Mouse (Mus musculus) heart, adult 18-20 months (tissue): ENCODE results near the gene Plod3. TPM values are rescaled to one million over a fixed set of nuclear protein-coding genes. Genes with fewer than 3 reads are reported as not detected.

ENCODE experiments used
- DNase-seq, 2 experiments: peaks; one replicate each; pipeline ENCODE4 v3.0.0; 2021 to 2022; ENCODE audit warnings: mixed read lengths in 1 of 2
- total RNA-seq, 2 experiments: library from RNA; stranded (reverse); gene quantifications; 2 replicates each; pipeline ENCODE4 v1.2.3; 2021

Gene Plod3
- total RNA-seq, 2 experiments from 2014 or later: 33.2 to 35.8 TPM

DNA sequence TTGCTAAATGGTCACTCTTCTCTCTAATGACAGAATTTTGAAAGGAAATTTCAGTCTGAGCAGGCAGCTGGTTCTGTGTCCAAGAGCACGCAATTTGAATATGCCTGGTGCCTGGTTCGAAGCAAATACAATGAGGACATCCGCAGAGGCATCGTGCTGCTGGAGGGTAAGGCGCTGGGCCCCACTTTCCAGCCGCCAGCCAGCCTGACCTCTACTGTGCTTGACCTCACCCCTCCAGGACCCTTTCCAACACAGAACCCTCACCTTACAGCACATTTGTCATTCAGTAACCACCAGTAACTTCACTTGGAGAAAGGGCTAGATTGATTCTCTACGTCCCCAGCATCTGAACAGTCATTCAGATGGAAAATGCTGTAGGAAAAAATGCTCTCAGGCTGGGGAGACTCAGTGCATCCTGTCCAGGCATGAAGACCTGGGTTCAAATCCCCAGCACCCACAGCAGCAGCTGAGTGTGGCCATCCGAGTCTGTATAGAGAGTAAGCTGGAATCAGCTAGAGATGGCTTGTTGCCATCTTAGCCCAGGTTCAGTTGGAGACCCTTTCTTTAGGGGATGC is 23.8 kb upstream of the Plod3 start:
- no peak for DNase-seq

GRCm38 (mm10) chr5:136965210-136965609 is 21.6 kb upstream of the Plod3 start:
- peak in 1 of 2 experiments; percentile 35 for DNase-seq

DNA sequence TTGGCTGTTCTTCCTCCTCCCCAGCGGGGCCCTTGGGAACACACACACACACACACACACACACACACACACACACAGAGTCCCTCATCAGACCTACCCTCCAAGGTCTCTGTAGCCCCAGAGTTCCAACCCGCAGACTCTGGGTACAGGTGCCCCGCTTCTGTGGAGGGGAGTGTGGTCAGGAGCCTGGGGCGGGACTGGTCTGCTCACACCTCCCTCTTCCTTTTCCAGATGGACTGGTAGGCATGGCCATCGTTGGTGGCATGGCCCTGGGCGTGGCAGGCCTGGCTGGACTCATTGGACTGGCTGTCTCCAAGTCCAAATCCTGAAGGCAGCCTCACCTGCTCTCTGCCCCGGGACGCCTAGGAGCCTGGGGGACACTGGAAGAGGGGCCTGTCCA is 21.1 kb upstream of the Plod3 start:
- no peak for DNase-seq

DNA sequence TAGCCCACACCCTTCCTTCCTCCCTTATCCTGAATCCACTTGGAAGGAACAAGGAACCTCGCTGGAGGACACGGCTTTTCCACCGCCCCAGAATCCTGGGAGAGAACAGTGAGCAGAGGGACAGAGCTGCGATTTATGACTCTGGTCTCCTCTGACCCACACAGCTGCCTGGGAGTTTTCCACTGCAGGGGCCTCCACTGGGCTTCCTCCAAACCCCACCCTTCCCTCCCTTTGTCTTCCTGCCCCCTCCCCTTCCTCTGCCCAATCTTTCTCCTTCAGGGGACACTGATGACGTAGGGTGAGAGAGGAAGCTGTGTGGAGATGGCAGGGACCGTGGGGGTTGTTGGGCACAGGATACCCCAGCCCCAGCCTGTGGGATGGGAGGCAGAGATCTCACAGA is 20.5 kb upstream of the Plod3 start, which contains the start of gene Cldn15:
Gene Cldn15, plus strand, starts transcription at position 286 of the 400 bp plus-strand sequence.
- DNase-seq: peak; percentile 57 to 78

GRCm38 (mm10) chr5:136966861-136967455 is 19.9 kb upstream of the Plod3 start:
- DNase-seq: peak in 1 of 2 experiments; percentile 30

GRCm38 (mm10) chr5:136967592-136967991 is 19.2 kb upstream of the Plod3 start:
- peak; percentile 85 to 93 for DNase-seq

DNA sequence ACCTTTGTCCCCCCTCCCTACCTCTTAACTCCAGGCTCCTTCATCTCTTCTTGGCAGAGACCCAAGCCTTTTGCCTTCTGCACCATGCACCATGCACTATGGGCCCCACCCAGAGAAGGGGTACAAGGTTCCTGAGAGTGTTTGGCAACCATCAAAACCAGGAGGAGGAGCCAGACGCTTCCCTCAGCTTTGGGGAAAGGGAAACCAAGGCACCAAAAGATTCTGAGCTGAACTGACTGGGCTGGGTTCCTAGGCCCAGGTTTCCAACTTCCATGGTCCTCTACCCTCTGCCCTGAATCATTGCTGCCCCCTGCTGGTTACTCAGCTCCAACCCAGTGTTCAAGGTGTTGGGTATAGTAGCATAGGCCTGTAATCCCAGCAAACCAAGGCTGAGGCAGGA is 16.1 kb upstream of the Plod3 start:
- peak; percentile 80 to 86 for DNase-seq

- DNase-seq: no peak
Measured at GRCm38 (mm10) chr5:136973670-136974069, 13.1 kb upstream of the Plod3 start.

DNA sequence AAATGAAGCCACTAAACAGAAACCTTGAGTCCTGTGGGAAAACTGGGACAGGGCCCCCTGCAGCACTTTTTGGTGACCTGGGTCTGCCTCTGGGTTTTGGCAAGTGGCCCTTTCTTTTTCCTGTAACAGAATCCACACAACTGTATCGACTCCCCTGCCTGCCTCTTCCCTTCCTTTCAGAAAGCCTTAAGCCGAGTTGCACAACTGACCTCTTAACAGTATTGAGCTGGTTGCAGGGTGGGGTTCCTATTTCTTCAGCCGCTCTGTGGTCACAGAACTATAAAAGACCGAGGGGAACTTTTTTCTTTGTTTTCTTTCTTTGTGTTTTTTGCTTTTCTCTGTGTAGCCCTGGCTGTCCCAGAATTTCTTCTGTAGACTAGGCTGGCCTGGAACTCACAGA is 9.1 kb upstream of the Plod3 start:
- DNase-seq: no peak

GRCm38 (mm10) chr5:136979762-136980161 is 7.1 kb upstream of the Plod3 start:
- DNase-seq: no peak

GRCm38 (mm10) chr5:136980974-136981373 is 5.8 kb upstream of the Plod3 start:
- no peak for DNase-seq

GRCm38 (mm10) chr5:136982338-136982930 is 4.4 kb upstream of the Plod3 start:
- DNase-seq: peak; percentile 35 to 71

GRCm38 (mm10) chr5:136984828-136985227 is 2.0 kb upstream of the Plod3 start:
- no peak for DNase-seq

DNA sequence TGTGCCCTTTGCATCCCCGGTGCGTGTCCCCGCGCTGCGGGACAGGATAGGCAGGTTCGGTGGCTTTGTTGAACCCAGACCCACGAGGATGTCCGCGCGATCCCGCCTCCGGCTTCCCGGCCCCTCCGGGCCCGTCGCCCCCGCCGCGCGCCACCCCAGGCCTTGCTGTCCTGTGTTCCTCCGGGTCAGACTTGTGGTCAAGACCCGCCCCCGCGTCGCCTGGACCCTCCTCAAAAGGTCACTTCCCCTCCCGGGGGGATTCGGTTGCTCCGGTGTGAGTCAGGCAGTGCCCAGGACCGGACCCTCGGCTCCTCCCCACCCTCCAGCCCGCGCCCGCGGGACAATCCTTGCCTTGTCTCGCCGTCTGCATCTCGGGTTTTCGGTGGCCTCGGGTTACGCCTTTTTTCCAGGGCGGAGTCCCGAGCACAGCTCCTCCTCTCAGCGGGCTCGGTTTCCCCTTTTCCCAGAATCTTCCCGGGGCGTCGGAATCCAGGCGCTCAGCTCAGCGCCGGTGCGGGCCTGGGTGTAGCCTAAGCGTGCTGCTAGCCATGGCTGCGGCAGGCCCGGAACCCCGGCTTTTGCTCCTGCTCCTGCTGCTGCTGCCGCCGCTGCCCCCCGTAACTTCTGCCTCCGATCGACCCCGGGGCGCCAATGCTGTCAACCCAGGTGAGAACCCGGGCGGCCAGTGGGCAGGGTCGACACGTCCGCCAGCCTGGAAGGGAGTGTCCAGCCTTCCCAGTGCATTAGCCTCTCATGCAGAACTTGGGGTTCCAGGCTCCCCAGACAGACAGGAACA is 517 bp downstream of the Plod3 start:
- DNase-seq: peak; percentile 89 to 90

DNA sequence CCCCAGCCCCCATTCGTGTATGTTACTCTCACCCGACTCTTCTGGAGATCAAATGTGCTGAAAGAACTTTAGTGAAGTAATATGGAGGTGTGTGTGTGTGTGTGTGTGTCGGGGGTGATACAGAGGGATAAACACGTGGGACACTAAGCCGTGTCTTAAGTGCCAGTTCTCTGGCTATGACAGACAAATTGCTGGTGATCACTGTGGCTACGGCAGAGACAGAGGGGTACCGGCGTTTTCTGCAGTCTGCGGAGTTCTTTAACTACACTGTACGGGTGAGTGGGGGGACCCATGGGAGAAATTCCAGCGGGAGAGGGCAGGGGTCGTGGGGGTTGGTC is 1.1 kb downstream of the Plod3 start, which contains the start of gene Znhit1:
Gene Znhit1, minus strand, starts transcription at position 88 of the 338 bp plus-strand sequence.
- DNase-seq: no peak

DNA sequence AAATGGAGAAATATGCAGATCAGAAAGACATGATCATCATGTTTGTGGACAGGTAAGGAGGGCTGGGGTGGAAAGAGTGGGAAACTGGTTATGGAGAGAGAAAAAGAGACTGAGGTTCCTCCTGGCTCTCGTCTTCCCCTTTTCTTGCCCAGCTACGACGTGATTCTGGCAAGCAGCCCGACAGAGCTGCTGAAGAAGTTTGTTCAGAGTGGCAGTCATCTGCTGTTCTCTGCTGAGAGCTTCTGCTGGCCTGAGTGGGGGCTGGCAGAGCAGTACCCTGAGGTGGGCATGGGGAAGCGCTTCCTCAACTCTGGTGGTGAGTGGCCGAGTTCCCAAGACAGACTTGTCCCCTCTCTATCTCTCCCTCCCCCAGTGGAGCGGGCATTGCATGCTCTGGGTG is 1.6 kb downstream of the Plod3 start:
- DNase-seq: peak; percentile 58 to 61

DNA sequence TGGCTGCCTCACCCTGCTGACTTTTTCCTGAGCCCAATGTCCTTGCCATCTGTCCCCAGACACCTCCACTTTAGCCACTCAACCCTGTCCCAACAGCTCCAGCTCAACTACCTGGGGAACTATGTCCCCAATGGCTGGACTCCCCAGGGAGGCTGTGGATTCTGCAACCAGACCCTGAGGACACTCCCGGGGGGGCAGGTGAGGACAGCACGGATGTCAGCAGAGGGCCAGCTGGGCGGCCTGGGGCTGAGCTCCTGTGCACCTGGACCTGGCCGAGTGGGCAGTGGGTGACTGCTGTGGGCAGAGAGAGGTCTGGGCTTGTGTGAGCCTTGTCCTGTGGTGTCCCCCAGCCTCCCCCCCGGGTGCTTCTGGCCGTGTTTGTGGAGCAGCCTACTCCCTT is 3.0 kb downstream of the Plod3 start:
- no peak for DNase-seq

- no peak for DNase-seq
Measured at GRCm38 (mm10) chr5:136999449-136999848, 12.6 kb downstream of the Plod3 start.

DNA sequence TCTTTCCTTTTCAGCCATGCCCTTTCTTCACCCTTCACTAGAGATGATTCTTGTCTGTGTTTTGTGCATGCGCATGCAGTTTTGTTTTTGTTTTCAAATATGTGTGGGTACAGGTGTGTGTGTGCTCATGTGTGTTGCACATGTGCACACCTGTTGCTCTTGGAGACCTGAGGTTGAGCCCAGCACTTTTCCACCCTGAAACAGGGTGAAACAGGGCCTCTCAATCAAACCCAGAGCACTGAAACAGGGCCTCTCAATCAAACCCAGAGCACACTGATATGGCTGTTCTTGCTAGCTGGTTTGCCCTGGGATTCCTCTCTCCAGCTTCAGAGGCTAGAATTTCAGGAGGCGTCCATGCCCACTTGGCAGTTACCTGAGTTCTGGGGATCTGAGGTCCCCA is 13.8 kb downstream of the Plod3 start:
- no peak for DNase-seq

DNA sequence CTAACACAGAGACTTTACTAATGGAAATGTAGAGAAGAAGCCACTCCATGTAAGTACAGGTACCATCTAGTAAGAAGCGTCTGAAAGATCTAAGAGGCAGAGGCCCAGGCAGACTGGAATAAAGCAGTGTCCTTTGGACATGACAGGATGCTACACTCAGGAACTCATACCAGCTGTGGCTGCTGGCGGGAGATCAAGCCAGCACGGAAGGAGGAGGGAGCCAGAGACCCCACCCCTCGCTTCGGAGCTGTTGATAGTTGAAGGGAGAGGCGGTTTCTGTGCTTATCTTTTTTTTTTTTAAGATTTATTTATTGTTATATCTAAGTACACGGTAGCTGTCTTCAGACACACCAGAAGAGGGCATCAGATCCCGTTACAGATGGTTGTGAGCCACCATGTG is 20.5 kb downstream of the Plod3 start:
- DNase-seq: no peak

DNA sequence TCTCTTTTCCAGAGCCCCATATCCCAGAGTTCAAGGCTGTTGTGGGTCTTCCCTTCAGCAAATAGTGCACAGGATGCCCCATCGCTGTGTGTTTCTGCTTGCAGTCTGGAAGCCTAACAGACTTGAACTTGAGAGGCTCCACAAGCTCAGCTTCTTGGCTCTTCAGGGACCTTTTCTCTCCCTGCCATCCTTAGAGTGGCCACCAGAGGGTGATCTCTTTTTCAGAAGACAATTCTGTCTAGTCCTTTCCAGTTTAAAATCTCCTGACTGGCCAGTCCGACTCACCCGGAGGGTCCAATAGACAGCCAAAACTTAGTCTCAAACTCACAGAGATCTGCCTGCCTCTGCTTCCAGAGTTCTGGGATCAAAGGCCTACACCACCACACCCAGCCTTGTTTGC is 23.2 kb downstream of the Plod3 start:
- peak in 1 of 2 experiments; percentile 71 for DNase-seq

DNA sequence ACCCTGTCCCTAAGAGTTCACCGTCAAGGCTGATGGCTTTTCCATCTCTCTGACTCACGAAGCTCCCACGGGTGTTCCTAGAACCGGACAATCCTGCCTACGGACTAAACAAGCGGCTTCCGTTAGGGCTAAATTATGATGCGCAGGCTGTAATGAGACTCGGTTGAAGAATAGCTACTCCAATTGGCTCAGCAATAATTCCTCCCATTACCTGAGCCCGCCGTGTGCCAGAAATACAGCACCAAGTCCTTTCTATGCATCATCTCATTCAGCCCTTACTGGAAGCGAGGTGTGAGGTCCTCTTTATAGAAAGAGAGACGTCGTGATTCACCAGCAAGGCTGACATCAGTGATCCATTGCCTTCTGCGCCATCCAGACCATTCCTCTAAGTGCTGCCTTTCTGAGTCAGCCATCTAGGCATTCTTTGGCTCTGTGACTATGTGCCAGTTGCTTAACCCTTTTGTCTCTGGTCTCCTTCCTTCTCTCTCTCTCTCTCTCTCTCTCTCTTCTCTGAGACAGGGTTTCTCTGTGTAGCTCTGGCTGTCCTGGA is 25.7 kb downstream of the Plod3 start:
- no peak for DNase-seq

DNA sequence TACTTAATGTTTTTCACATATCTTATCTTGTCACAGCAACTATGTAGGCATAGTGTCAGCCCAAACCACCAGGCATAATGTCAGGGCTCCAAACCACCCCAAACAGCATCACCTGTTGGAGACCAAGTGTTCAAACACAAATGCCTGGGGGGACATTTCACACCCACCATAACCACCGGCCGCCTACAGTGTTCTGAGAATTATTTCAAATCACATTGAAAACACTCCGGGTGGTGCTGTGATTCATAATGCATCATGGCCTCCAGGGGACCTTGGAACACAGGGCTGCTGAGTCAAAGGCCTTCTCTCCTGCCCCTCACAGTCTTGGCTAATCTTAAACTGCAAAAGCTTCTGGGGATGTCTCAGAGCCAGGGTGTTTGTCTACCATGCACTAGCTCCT is 29.1 kb downstream of the Plod3 start:
- no peak for DNase-seq
